Mouse (Mus musculus) forebrain, postnatal 0 days (tissue): ENCODE data around the gene Sirt3. TPM values are rescaled to one million over a fixed set of nuclear protein-coding genes. Genes with fewer than 3 reads are reported as not detected.

Experiments used
- ATAC-seq: fragments of 200-750 bp; cut with Nextera tagmentation; 2 replicates; pipeline ENCODE4 v1.8.0; 2017; ENCODE audit warnings: mild to moderate bottlenecking, moderate library complexity
- DNase-seq: peaks from one replicate; pipeline ENCODE4 v3.0.0-alpha.2; 2015
- H3K27ac ChIP-seq: fragments of 300-500 bp; sonication (generic); 2 replicates; pipeline ENCODE4 v1.5.1; 2014; ENCODE audit warnings: low read depth, mild to moderate bottlenecking, antibody characterized with exemption, low read length, moderate library complexity, mixed read lengths
- H3K27me3 ChIP-seq: fragments of 300-500 bp; sonication (generic); 2 replicates; pipeline ENCODE4 v1.6.1; 2014; ENCODE audit warnings: mild to moderate bottlenecking, low read length, mixed read lengths; ENCODE audit not compliant: insufficient read depth
- H3K36me3 ChIP-seq: fragments of 300-500 bp; sonication (generic); 2 replicates; pipeline ENCODE4 v1.6.1; 2014; ENCODE audit warnings: mild to moderate bottlenecking, moderate library complexity; ENCODE audit not compliant: insufficient read depth
- H3K4me1 ChIP-seq: fragments of 300-500 bp; sonication (generic); 2 replicates; pipeline ENCODE4 v1.6.1; 2014; ENCODE audit warnings: antibody characterized with exemption; ENCODE audit not compliant: insufficient read depth
- H3K4me2 ChIP-seq: fragments of 300-500 bp; sonication (generic); 2 replicates; pipeline ENCODE4 v1.6.1; 2014; ENCODE audit warnings: low read depth, mild to moderate bottlenecking, moderate library complexity
- H3K4me3 ChIP-seq: fragments of 300-500 bp; sonication (generic); 2 replicates; pipeline ENCODE4 v1.5.1; 2014; ENCODE audit warnings: low read depth, low read length, mixed read lengths
- H3K9ac ChIP-seq: fragments of 300-500 bp; sonication (generic); 2 replicates; pipeline ENCODE4 v1.6.1; 2014; ENCODE audit warnings: mild to moderate bottlenecking
- H3K9me3 ChIP-seq: fragments of 300-500 bp; sonication (generic); 2 replicates; pipeline ENCODE4 v1.6.1; 2016; ENCODE audit warnings: low read length
- CTCF ChIP-seq: sonication (generic); IDR thresholded peaks from 2 replicates; pipeline ENCODE4 v1.5.1; 2016; ENCODE audit warnings: antibody characterized with exemption, control low read depth, low read depth
- WGBS: fragments of 180-500 bp; shearing (Covaris S2); extraction: QIAGEN DNeasy Blood & Tissue Kit; methylation state at CpG from one replicate; pipeline ENCODE4 v1.1.7; 2014; 5-methylcytosine and 5-hydroxymethylcytosine counted together
- polyA plus RNA-seq: library from polyadenylated mRNA; unstranded; fragments of >200 nt; fragmentation: Nextera tagmentation; extraction: Ambion mirVana; gene quantifications from 2 replicates; pipeline ENCODE4 v1.2.1, GENCODE M21; 2015
- total RNA-seq: library from RNA; depleted of rRNA; stranded (reverse); fragments of >200 nt; gene quantifications from 2 replicates; pipeline ENCODE4 v1.2.3, GENCODE M21; 2014; rRNA removed

The Sirt3 gene
- total and polyA plus RNA-seq, 2 experiments from 2014 or later: 44.2 to 46.3 TPM

DNA sequence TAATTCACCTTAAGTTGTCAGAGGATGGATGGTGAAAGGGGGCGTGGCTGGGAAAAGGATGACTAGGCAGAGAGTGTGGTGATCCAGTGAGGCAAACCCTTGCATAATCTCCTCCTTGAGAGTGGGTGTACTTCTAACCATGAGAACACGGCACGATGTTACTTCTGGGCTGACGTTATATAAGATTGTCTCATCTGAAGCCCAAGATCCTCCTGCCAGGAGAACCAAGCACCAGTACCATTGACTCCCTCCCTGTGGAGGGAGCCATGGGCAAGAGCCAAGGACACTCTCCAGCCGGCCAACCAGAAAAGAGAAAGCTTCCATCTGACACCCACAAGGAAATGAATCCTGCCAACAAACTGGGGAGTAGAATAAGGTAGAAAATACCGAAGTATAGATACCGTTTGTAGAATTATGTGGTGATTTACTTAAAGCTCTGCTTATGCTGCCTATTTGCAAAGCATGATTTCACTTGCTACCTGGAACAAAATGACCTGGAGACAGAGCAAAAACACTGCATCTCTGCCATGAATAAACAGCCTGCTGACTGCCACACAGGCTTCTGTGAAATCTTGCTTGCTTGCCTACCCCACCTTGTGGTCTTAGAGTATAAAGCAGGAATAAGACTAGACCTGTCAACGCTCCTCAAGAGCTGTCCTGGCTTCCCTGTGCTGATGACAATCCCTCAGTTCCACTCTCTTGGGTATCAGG is 53.8 kb downstream of the Sirt3 start:
- no peak overlapping the region for H3K4me3 ChIP-seq
- no peaks in the 10 kb centered on the region for H3K36me3 ChIP-seq
- H3K27ac ChIP-seq: no peak overlapping the region
- H3K9me3 ChIP-seq: no peaks in the 10 kb centered on the region
- no peaks in the 10 kb centered on the region; the same call in 1 of the 2 replicates for H3K27me3 ChIP-seq
- peak; percentile 87 for ATAC-seq
- no peak overlapping the region for H3K9ac ChIP-seq
- TF ChIP-seq CTCF: peak; percentile 78
- peak; percentile 76 for DNase-seq
- no peaks in the 10 kb centered on the region for H3K4me1 ChIP-seq
- H3K4me2 ChIP-seq: peak overlapping the region; percentile 13; the same call in 1 of the 2 replicates
- 38% methylated on average over 8 of the region's 8 CpGs for WGBS

DNA sequence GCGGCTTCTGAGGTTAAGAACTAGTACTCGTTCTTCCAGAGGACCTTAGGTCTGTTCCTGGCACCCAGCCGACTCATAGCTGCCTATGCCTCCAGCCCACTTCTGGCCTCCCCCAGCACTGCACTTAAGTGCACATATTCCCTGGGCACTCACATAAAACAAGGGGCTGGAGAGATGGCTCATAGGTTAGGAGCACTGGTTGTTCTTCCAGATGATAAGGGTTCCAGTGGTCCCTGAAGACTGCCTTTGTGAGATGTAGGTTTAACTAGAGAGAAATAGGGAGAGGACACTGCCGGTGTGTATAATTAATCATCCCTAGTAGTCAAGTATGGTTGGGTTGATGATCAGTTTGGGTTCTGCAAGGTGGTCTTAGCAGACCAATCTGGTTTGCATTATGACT is 59.4 kb downstream of the Sirt3 start:
- no peak overlapping the region for H3K4me2 ChIP-seq
- WGBS: 95% methylated on average over 4 of the region's 4 CpGs
- TF ChIP-seq CTCF: no peak
- no peaks in the 10 kb centered on the region for H3K36me3 ChIP-seq
- ATAC-seq: no peak
- no peaks in the 10 kb centered on the region; the same call in 1 of the 2 replicates for H3K27me3 ChIP-seq
- H3K27ac ChIP-seq: no peak overlapping the region
- no peaks in the 10 kb centered on the region for H3K4me1 ChIP-seq
- H3K4me3 ChIP-seq: no peak overlapping the region
- no peaks in the 10 kb centered on the region for H3K9me3 ChIP-seq
- no peak for DNase-seq
- H3K9ac ChIP-seq: no peak overlapping the region

DNA sequence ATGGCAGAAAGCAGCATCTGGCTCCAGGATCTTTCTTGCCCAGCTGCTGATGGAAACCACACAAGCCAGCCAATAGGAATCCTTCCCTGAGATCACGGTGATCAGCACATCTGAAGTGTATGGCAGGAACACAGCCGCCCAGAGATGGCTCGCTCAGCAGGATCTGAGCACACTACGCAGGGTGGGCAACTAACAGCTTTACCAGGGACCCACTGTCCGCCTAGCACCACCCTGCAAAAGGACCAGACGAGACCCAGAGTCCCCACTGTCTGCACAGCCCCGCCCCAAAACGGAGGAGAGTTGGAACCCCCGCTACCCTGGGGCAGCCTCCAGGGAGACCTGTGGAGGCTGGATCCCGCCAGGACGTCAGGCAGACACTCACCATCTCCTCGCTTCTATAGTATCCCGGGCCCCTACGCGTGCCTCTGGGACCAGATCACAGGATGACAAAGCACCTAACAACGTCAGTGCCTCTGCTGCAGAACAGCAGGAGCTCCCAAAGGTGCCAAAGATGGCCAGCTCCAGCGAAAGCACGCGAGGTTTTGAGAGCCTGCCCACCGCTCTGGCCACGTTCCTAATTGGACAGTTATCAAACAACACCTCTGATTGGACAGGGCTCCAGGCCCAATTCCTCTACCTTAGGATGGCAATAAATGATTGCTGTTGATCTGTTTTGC is 60.3 kb downstream of the Sirt3 start, which contains the start of gene Zfp941:
Gene Zfp941, minus strand, starts transcription at position 526 of the 677 bp plus-strand sequence.
- WGBS: 3% methylated on average over 21 of the region's 21 CpGs
- Histone ChIP-seq H3K27ac (peak within 1 kb of the TSS; percentile 91), H3K4me1 (no peaks in the 10 kb centered on the region), H3K4me3 (peak within 1 kb of the TSS; percentile 46), H3K4me2 (peak within 1 kb of the TSS; percentile 65), H3K36me3 (no peaks in the 10 kb centered on the region), H3K27me3 (no peaks in the 10 kb centered on the region; the same call in 1 of the 2 replicates), H3K9ac (peak within 1 kb of the TSS; percentile 76), H3K9me3 (no peaks in the 10 kb centered on the region)
- ATAC-seq: peak; percentile 94
- DNase-seq: peak; percentile 89
- no peak for TF ChIP-seq CTCF

DNA sequence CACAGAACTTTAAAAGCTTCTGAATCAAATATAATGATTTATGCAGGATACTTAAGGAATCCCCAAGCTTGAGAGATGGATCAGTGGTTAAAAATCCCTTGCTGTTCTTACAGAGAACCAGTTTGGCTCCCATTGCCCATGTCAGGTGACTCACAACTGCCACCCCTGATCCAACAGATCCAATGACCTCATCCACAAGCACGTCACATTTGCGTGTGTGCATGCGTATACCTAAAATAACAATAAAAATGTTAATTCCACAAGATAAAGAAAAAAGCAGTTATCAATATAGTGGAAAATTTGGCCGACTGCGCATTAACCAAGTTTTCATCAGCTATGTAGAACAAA is 60.8 kb downstream of the Sirt3 start:
- Histone ChIP-seq H3K9me3 (no peaks in the 10 kb centered on the region), H3K36me3 (no peaks in the 10 kb centered on the region), H3K27me3 (no peaks in the 10 kb centered on the region; the same call in 1 of the 2 replicates), H3K4me3 (peak overlapping the region; percentile 46), H3K9ac (peak overlapping the region; percentile 76), H3K4me1 (no peaks in the 10 kb centered on the region), H3K4me2 (peak overlapping the region; percentile 65), H3K27ac (peak overlapping the region; percentile 91)
- no peak for TF ChIP-seq CTCF
- DNase-seq (no peak), ATAC-seq (peak; percentile 65)
- 23% methylated on average over 5 of the region's 5 CpGs for WGBS

DNA sequence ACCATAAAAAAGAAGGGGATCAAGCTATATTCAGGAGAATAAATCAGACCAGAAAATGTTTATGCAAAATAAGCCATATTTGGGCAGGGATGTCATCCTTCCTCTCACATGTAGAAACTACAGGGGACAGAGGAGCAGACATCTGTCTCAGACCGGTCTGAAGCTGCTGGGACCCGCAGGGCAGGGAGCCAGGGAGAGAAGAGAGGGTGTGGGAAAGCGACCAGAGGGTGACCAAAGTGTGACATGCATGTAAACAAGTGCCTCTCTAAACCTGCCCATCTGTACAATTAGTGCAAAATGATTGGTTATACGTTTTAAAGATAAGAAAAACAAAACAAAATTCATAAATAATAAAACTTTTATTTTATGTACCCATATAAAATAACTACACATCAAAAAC is 61.9 kb downstream of the Sirt3 start:
- WGBS: 67% methylated on average over 4 of the region's 4 CpGs
- DNase-seq: no peak
- no peak for TF ChIP-seq CTCF
- H3K27ac ChIP-seq: no peak overlapping the region
- no peak for ATAC-seq
- H3K4me3 ChIP-seq: no peak overlapping the region
- no peak overlapping the region for H3K4me2 ChIP-seq
- H3K27me3 ChIP-seq: no peaks in the 10 kb centered on the region
- no peaks in the 10 kb centered on the region for H3K4me1 ChIP-seq
- H3K9me3 ChIP-seq: no peaks in the 10 kb centered on the region
- no peak overlapping the region for H3K9ac ChIP-seq
- no peaks in the 10 kb centered on the region for H3K36me3 ChIP-seq

Other genes with a start within 250 kb of the Sirt3 start
- not detected in 2 replicates for gene Olfr53, start 235.9 kb downstream of the Sirt3 start, total RNA-seq
- not detected in 2 replicates for gene Olfr53, start 235.9 kb downstream of the Sirt3 start, polyA plus RNA-seq
- under 0.01 TPM in 2 replicates for gene Olfr539, start 222.4 kb downstream of the Sirt3 start, total RNA-seq
- 0.05 TPM in 1 of 2 replicates, not detected in the other for gene Olfr539, start 222.4 kb downstream of the Sirt3 start, polyA plus RNA-seq
- gene Olfr45, start 200.4 kb downstream of the Sirt3 start, total RNA-seq: not detected in 2 replicates
- not detected in 2 replicates for gene Olfr45, start 200.4 kb downstream of the Sirt3 start, polyA plus RNA-seq
- not detected in 2 replicates for gene Olfr541, start 185.0 kb downstream of the Sirt3 start, total RNA-seq
- gene Olfr541, start 185.0 kb downstream of the Sirt3 start, polyA plus RNA-seq: not detected in 2 replicates
- gene Cyp2e1, start 118.6 kb downstream of the Sirt3 start, total RNA-seq: not detected in 2 replicates
- not detected in 2 replicates for gene Cyp2e1, start 118.6 kb downstream of the Sirt3 start, polyA plus RNA-seq
- gene Syce1, start 94.5 kb downstream of the Sirt3 start, total RNA-seq: not detected in 2 replicates
- gene Syce1, start 94.5 kb downstream of the Sirt3 start, polyA plus RNA-seq: 0.30 TPM in 1 of 2 replicates, not detected in the other
- 19.8 and 32.1 TPM in 2 replicates for gene Zfp941, start 60.1 kb downstream of the Sirt3 start, total RNA-seq
- gene Zfp941, start 60.1 kb downstream of the Sirt3 start, polyA plus RNA-seq: 8.3 and 15.6 TPM in 2 replicates
- not detected in 2 replicates for gene Urah, start 47.3 kb downstream of the Sirt3 start, total RNA-seq
- gene Urah, start 47.3 kb downstream of the Sirt3 start, polyA plus RNA-seq: 0.48 and 0.64 TPM in 2 replicates
- not detected in 2 replicates for gene Scgb1c1, start 36.8 kb downstream of the Sirt3 start, total RNA-seq
- 0.48 TPM in 1 of 2 replicates, not detected in the other for gene Scgb1c1, start 36.8 kb downstream of the Sirt3 start, polyA plus RNA-seq
- gene Odf3, start 34.5 kb downstream of the Sirt3 start, total RNA-seq: not detected in 2 replicates
- 0.10 and 0.13 TPM in 2 replicates for gene Odf3, start 34.5 kb downstream of the Sirt3 start, polyA plus RNA-seq
- gene Gm45785, start 26.0 kb downstream of the Sirt3 start, total RNA-seq: 2.0 and 4.2 TPM in 2 replicates
- gene Gm45785, start 26.0 kb downstream of the Sirt3 start, polyA plus RNA-seq: not detected in 2 replicates
- 98.8 and 123 TPM in 2 replicates for gene Ric8a, start 25.4 kb downstream of the Sirt3 start, total RNA-seq
- gene Ric8a, start 25.4 kb downstream of the Sirt3 start, polyA plus RNA-seq: 79.5 and 91.8 TPM in 2 replicates
- 30.8 and 34.5 TPM in 2 replicates for gene Bet1l, start 24.7 kb downstream of the Sirt3 start, total RNA-seq
- gene Bet1l, start 24.7 kb downstream of the Sirt3 start, polyA plus RNA-seq: 48.8 and 58.0 TPM in 2 replicates
- gene Psmd13, start 341 bp downstream of the Sirt3 start, total RNA-seq: 164 and 174 TPM in 2 replicates
- 274 and 298 TPM in 2 replicates for gene Psmd13, start 341 bp downstream of the Sirt3 start, polyA plus RNA-seq
- not detected in 2 replicates for gene Cox8b, start 18.1 kb upstream of the Sirt3 start, total RNA-seq
- gene Cox8b, start 18.1 kb upstream of the Sirt3 start, polyA plus RNA-seq: not detected in 2 replicates
- gene Nlrp6, start 38.6 kb upstream of the Sirt3 start, total RNA-seq: 0.85 and 1.00 TPM in 2 replicates
- gene Nlrp6, start 38.6 kb upstream of the Sirt3 start, polyA plus RNA-seq: 0.98 and 1.3 TPM in 2 replicates
- gene Pgghg, start 59.1 kb upstream of the Sirt3 start, total RNA-seq: 7.2 and 8.5 TPM in 2 replicates
- 4.7 and 5.3 TPM in 2 replicates for gene Pgghg, start 59.1 kb upstream of the Sirt3 start, polyA plus RNA-seq
- 0.86 TPM in 1 of 2 replicates, not detected in the other for gene Ifitm5, start 68.0 kb upstream of the Sirt3 start, total RNA-seq
- 0.28 and 0.45 TPM in 2 replicates for gene Ifitm5, start 68.0 kb upstream of the Sirt3 start, polyA plus RNA-seq
- gene Gm45717, start 73.6 kb upstream of the Sirt3 start, total RNA-seq: not detected in 2 replicates
- not detected in 2 replicates for gene Gm45717, start 73.6 kb upstream of the Sirt3 start, polyA plus RNA-seq
- gene Ifitm2, start 73.7 kb upstream of the Sirt3 start, total RNA-seq: 45.2 and 55.6 TPM in 2 replicates
- gene Ifitm2, start 73.7 kb upstream of the Sirt3 start, polyA plus RNA-seq: 240 and 270 TPM in 2 replicates
- gene Ifitm1, start 84.9 kb upstream of the Sirt3 start, total RNA-seq: 10.5 and 12.7 TPM in 2 replicates
- 14.5 and 19.4 TPM in 2 replicates for gene Ifitm1, start 84.9 kb upstream of the Sirt3 start, polyA plus RNA-seq
- 12.2 and 35.9 TPM in 2 replicates for gene Ifitm3, start 128.5 kb upstream of the Sirt3 start, total RNA-seq
- 78.8 and 81.3 TPM in 2 replicates for gene Ifitm3, start 128.5 kb upstream of the Sirt3 start, polyA plus RNA-seq
- gene Ifitm6, start 135.6 kb upstream of the Sirt3 start, total RNA-seq: 2.0 TPM in 1 of 2 replicates, not detected in the other
- gene Ifitm6, start 135.6 kb upstream of the Sirt3 start, polyA plus RNA-seq: 0.34 and 0.38 TPM in 2 replicates
- gene Gm17387, start 146.8 kb upstream of the Sirt3 start, total RNA-seq: not detected in 2 replicates
- not detected in 2 replicates for gene Gm17387, start 146.8 kb upstream of the Sirt3 start, polyA plus RNA-seq
- gene B4galnt4, start 178.8 kb upstream of the Sirt3 start, total RNA-seq: 126 and 163 TPM in 2 replicates
- gene B4galnt4, start 178.8 kb upstream of the Sirt3 start, polyA plus RNA-seq: 42.3 and 47.4 TPM in 2 replicates
- not detected in 2 replicates for gene Pkp3, start 195.9 kb upstream of the Sirt3 start, total RNA-seq
- 0.08 TPM in 1 of 2 replicates, not detected in the other for gene Pkp3, start 195.9 kb upstream of the Sirt3 start, polyA plus RNA-seq
- gene Sigirr, start 218.3 kb upstream of the Sirt3 start, total RNA-seq: 2.9 TPM in 2 replicates
- 2.4 and 2.7 TPM in 2 replicates for gene Sigirr, start 218.3 kb upstream of the Sirt3 start, polyA plus RNA-seq
- 0.08 and 0.43 TPM in 2 replicates for gene Ano9, start 235.5 kb upstream of the Sirt3 start, total RNA-seq
- gene Ano9, start 235.5 kb upstream of the Sirt3 start, polyA plus RNA-seq: 0.05 and 0.20 TPM in 2 replicates
- 24.5 and 24.9 TPM in 2 replicates for gene Ptdss2, start 240.1 kb upstream of the Sirt3 start, total RNA-seq
- gene Ptdss2, start 240.1 kb upstream of the Sirt3 start, polyA plus RNA-seq: 70.5 and 78.3 TPM in 2 replicates